Mouse (Mus musculus) brain, embryonic 14.5 days (tissue): ENCODE results near the gene Rflnb.

Source experiments
- CTCF ChIP-seq: fragments of 200-500 bp; IDR thresholded peaks from 2 replicates; pipeline ENCODE4 v1.5.1; 2012; ENCODE audit warnings: inconsistent platforms, mild to moderate bottlenecking, moderate library complexity, borderline replicate concordance; ENCODE audit not compliant: insufficient read depth, insufficient read length; ENCODE audit errors: extremely low read depth
- POLR2A ChIP-seq: fragments of 200-500 bp; IDR thresholded peaks from 2 replicates; pipeline ENCODE4 v1.6.1; 2012; ENCODE audit warnings: mild to moderate bottlenecking, inconsistent platforms, borderline replicate concordance; ENCODE audit not compliant: poor library complexity, insufficient read depth, insufficient read length, severe bottlenecking; ENCODE audit errors: extremely low read depth

DNA sequence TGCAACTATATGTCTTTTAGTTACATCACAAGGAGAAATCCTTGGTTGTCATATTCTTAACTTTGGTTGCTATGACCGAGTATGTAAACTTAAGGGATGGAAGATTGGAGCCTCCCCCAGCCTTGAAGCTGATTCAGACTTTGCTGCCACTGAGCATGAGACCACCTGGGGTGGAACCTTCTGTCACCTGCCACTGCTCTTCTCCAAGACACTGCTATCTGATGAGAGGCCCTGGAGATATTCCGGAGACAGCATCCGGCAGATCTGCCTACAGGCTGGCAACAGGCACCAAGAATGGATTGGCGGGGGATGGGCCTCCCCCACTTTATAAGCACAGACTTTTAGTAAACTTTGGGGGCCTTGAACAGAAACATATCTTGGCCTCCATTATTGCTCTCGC is 24.9 kb upstream of the Rflnb start:
- TF ChIP-seq CTCF (no peak), POLR2A (no peak)
